Mouse (Mus musculus): ENCODE measurements at regions not wholly inside any gene's neighbourhood (a gene's known extent, or its start where the extent isn't known, plus 50 kb on each side); places are given as distances from the start of the nearest gene placed in this dataset.
A peak's percentile ranks its signal among the peaks of the same experiment; 100 is the strongest.

GRCm38 (mm10) chr12:71370091-71370490 is 60.4 kb downstream of the Dact1 start:
- DNase-seq (ENCODE audit: inconsistent ontology term): no peak

- DNase-seq (ENCODE audit: inconsistent ontology term): no peak
Measured at GRCm38 (mm10) chr12:71371948-71372347, 62.3 kb downstream of the Dact1 start.

- no peak for DNase-seq (ENCODE audit: inconsistent ontology term)
Measured at GRCm38 (mm10) chr12:71373633-71374032, 63.9 kb downstream of the Dact1 start.

- DNase-seq (ENCODE audit: inconsistent ontology term): peak; percentile 33
Measured at GRCm38 (mm10) chr12:71376446-71376845, 66.8 kb downstream of the Dact1 start.

GRCm38 (mm10) chr12:71376966-71377365 is 67.3 kb downstream of the Dact1 start:
- no peak for DNase-seq (ENCODE audit: inconsistent ontology term)

GRCm38 (mm10) chr12:71379626-71380423 is 70.1 kb downstream of the Dact1 start:
- DNase-seq (ENCODE audit: inconsistent ontology term): peak; percentile 76

GRCm38 (mm10) chr12:71380424-71380761 is 70.7 kb downstream of the Dact1 start:
- DNase-seq (ENCODE audit: inconsistent ontology term): no peak

- DNase-seq (ENCODE audit: inconsistent ontology term): no peak
Measured at GRCm38 (mm10) chr12:71386251-71386650, 76.6 kb downstream of the Dact1 start.

- no peak for DNase-seq (ENCODE audit: inconsistent ontology term)
Measured at GRCm38 (mm10) chr12:71391481-71391880, 81.8 kb downstream of the Dact1 start.

GRCm38 (mm10) chr12:71393752-71394151 is 84.1 kb downstream of the Dact1 start:
- no peak for DNase-seq (ENCODE audit: inconsistent ontology term)

GRCm38 (mm10) chr12:71397456-71397855 is 87.8 kb downstream of the Dact1 start:
- DNase-seq (ENCODE audit: inconsistent ontology term): no peak

- DNase-seq (ENCODE audit: inconsistent ontology term): no peak
Measured at GRCm38 (mm10) chr12:71398701-71399100, 89.0 kb downstream of the Dact1 start.

- DNase-seq (ENCODE audit: inconsistent ontology term): no peak
Measured at GRCm38 (mm10) chr12:71400201-71400600, 90.5 kb downstream of the Dact1 start.

- DNase-seq (ENCODE audit: inconsistent ontology term): no peak
Measured at GRCm38 (mm10) chr12:71401621-71402416, 92.1 kb downstream of the Dact1 start.

GRCm38 (mm10) chr12:71407294-71407693 is 97.6 kb downstream of the Dact1 start:
- DNase-seq (ENCODE audit: inconsistent ontology term): no peak

GRCm38 (mm10) chr12:71408396-71409050 is 98.8 kb downstream of the Dact1 start:
- DNase-seq (ENCODE audit: inconsistent ontology term): no peak

- no peak for DNase-seq (ENCODE audit: inconsistent ontology term)
Measured at GRCm38 (mm10) chr12:71412331-71412730, 102.6 kb downstream of the Dact1 start.

GRCm38 (mm10) chr12:71416968-71417367 is 107.3 kb downstream of the Dact1 start:
- DNase-seq (ENCODE audit: inconsistent ontology term): peak; percentile 69

- peak; percentile 22 for DNase-seq (ENCODE audit: inconsistent ontology term)
Measured at GRCm38 (mm10) chr12:71418186-71418585, 108.5 kb downstream of the Dact1 start.

- DNase-seq (ENCODE audit: inconsistent ontology term): no peak
Measured at GRCm38 (mm10) chr12:71419161-71419560, 109.5 kb downstream of the Dact1 start.

- no peak for DNase-seq (ENCODE audit: inconsistent ontology term)
Measured at GRCm38 (mm10) chr12:71426023-71426719, 116.5 kb downstream of the Dact1 start.

- no peak for DNase-seq (ENCODE audit: inconsistent ontology term)
Measured at GRCm38 (mm10) chr12:71427974-71428373, 118.3 kb downstream of the Dact1 start.
